Mouse (Mus musculus) bone marrow macrophage, adult 2 months (primary cell): ENCODE results near the gene Zfp61.

ENCODE experiments used
- CTCF ChIP-seq: IDR thresholded peaks from 2 replicates; pipeline ENCODE4 v1.5.1; 2012; ENCODE audit warnings: low read depth, mild to moderate bottlenecking, low read length, moderate library complexity
- POLR2A ChIP-seq: IDR thresholded peaks from 2 replicates; pipeline ENCODE4 v1.6.1; 2012; ENCODE audit warnings: mild to moderate bottlenecking, low read depth, low read length, borderline replicate concordance

GRCm38 (mm10) chr7:24297361-24298095 is 3.5 kb downstream of the Zfp61 start:
- TF ChIP-seq CTCF (no peak), POLR2A (no peak)
